Mouse (Mus musculus) lung, adult 2 months (tissue): ENCODE measurements at regions not wholly inside any gene's neighbourhood (a gene's known extent, or its start where the extent isn't known, plus 50 kb on each side); places are given as distances from the start of the nearest gene placed in this dataset.

Experiments used
- DNase-seq: peaks from one replicate; pipeline ENCODE4 v3.0.0; 2022
- H3K4me1 ChIP-seq: fragments of 200-500 bp; 2 replicates; pipeline ENCODE4 v1.6.1; 2011; ENCODE audit warnings: low read length; ENCODE audit not compliant: control insufficient read depth, insufficient read depth
- H3K4me3 ChIP-seq: fragments of 200-500 bp; replicated peaks from 2 replicates; pipeline ENCODE3; 2011; ENCODE audit warnings: low read depth, mild to moderate bottlenecking, control low read depth, low read length; ENCODE audit errors: extremely low read depth
- CTCF ChIP-seq: fragments of 200-500 bp; IDR thresholded peaks from 2 replicates; pipeline ENCODE4 v1.5.1; 2011; ENCODE audit warnings: mild to moderate bottlenecking, low read length, control low read depth; ENCODE audit not compliant: insufficient read depth
- POLR2A ChIP-seq: fragments of 200-500 bp; IDR thresholded peaks from 2 replicates; pipeline ENCODE4 v1.6.1; 2011; ENCODE audit warnings: low read depth, mild to moderate bottlenecking, control low read depth, low read length, borderline replicate concordance; ENCODE audit errors: extremely low read depth
- WGBS: fragments of 180-500 bp; shearing (Covaris S2); methylation state at CpG from one replicate; pipeline ENCODE4 v1.1.7; 2018; 5-methylcytosine and 5-hydroxymethylcytosine counted together

DNA sequence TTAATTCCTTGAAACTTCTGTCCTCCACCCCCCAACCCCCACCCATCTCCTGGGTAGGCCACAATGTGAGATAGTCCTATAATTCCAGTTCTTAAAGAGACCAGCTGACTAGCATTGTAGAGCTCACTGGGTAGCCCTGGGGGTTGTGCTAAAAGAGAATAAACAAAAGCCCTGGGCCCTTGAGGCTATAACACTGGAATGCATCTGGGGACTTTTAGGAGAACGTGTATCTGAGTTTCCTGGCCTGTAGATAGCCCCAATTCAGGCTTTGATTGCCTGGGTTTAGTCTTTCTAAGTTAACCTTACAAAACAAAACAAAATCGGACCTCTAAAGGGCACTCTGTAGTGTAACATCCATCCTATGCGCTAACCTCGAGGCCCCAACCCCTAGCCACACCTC is 234.1 kb upstream of the 4930412O13Rik start:
- no peak overlapping the region for H3K4me3 ChIP-seq
- H3K4me1 ChIP-seq, result no peaks in the 10 kb centered on the region
- WGBS, result 47% methylated on average over 4 of the region's 4 CpGs
- no peak for TF ChIP-seq CTCF
- no peak for TF ChIP-seq POLR2A
- no peak for DNase-seq

DNA sequence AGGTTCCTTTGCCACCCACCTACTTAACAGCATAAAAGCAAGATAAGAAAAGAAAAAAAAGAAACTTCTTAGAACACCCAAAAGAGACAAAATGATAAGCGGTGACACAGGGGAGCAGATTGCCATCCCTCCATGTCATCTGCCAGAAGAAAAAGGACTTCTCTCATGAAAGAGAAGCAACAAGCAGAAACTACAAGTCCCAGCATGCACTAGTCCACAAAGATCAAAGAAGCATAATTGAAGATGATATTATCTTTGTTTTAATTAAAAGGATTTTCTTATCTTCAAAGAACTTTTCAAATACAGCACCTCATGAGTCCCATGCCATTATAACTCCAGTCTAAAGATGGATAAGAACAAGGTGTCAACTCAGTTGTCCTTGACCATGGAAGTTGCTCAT is 231.0 kb upstream of the 4930412O13Rik start:
- H3K4me3 ChIP-seq, result no peak overlapping the region
- DNase-seq, result no peak
- TF ChIP-seq CTCF (no peak), POLR2A (no peak)
- 92% methylated on average over 1 of the region's 1 CpGs for WGBS
- H3K4me1 ChIP-seq, result no peaks in the 10 kb centered on the region

DNA sequence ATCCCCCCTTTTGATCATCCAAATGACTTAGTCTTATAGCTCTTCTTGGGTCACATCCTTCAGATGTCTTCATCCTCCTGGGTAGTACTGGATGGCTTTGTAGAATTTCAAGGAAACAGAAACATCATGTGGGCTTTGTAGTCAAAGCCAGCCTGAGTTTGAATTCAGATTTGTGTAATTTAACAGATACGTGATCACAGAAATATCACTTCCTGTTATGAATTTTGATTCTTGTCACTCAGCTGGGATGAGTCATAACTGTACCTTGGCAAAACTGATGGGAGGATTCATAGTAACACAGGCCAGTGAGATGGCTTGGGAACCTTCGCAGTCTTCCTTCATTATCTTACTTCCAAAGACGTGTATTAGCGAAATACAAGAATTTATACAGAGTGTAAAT is 222.2 kb upstream of the 4930412O13Rik start:
- no peak for TF ChIP-seq POLR2A
- TF ChIP-seq CTCF, result no peak
- no peaks in the 10 kb centered on the region for H3K4me1 ChIP-seq
- no peak for DNase-seq
- WGBS, result 83% methylated on average over 4 of the region's 4 CpGs
- H3K4me3 ChIP-seq, result no peak overlapping the region

DNA sequence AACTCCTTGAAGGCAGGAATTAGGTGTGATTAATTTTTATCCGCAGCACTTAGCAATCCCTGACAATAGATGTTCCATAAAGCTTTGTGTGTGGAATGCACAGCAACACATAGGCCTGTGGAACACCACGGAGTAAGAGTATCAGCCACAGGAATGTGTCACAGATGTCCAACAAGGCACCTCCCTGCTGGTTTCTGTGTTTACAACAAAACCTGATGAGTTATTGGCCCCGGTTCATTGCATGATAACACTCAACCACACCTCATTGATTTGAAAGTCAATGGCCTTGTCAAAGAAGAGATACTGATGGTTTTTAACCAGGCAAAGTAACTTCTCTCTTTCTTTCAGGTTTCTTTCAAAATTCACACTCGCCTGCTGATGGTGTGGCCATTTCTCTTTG is 211.4 kb upstream of the 4930412O13Rik start:
- H3K4me3 ChIP-seq, result no peak overlapping the region
- H3K4me1 ChIP-seq, result no peaks in the 10 kb centered on the region
- TF ChIP-seq CTCF (no peak), POLR2A (no peak)
- WGBS, result 73% methylated on average over 4 of the region's 4 CpGs
- no peak for DNase-seq

DNA sequence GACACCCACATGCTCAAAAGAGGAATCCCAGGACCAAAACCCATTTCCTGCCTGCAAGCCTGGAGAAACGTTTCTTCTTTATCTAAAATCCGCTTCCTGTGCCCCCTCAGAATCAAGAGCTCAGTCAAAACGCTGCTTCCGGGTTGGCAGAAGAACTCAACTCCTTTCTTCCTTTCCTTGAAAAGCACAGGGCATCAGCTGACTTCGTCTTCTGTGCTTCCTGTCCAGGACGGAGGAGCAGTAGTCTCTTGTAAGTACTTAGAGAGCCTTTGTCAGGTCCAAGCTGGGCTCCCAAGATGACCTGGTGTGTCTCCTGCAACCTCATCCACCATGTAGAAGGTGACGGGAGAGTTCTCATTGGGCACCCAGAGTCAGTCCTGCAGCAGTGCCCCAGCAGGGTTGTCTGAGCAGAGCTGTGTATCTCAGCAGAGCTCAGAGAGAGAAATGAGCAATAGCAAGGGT is 199.3 kb upstream of the 4930412O13Rik start:
- 20% methylated on average over 7 of the region's 7 CpGs for WGBS
- Histone ChIP-seq H3K4me1 (peaks cover 3% of the 10 kb centered on the region; the same call in 1 of the 2 replicates), H3K4me3 (no peak overlapping the region)
- no peak for DNase-seq
- TF ChIP-seq CTCF (no peak), POLR2A (no peak)

DNA sequence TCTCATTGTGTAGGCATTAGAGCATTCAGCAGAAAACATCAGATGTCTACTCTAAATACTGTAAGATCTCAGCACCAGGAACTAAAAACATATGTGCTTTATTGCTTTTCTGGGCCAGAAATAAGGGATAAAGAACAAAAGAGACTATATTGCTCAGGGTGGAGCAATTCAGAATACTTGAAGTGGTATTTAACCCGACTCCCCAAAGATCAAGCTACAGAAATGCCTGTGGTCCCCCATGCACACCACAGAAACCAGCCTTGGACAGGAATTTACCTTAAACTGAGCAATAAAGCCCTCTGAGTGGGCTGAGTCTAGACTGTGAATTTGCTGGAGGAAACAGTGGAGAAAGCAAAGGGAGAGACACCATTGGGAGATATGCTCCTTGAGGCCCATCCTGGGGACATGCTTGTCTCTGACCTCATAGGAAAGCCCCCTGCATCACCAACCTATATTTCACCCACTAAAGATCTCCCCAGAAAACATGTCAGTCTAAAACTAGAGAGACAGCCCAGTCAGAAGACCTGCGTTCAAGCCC is 197.3 kb upstream of the 4930412O13Rik start:
- no peak for DNase-seq
- H3K4me1 ChIP-seq, result peaks cover 3% of the 10 kb centered on the region; the same call in 1 of the 2 replicates
- WGBS, result 86% methylated on average over 2 of the region's 2 CpGs
- H3K4me3 ChIP-seq, result no peak overlapping the region
- no peak for TF ChIP-seq POLR2A
- no peak for TF ChIP-seq CTCF

DNA sequence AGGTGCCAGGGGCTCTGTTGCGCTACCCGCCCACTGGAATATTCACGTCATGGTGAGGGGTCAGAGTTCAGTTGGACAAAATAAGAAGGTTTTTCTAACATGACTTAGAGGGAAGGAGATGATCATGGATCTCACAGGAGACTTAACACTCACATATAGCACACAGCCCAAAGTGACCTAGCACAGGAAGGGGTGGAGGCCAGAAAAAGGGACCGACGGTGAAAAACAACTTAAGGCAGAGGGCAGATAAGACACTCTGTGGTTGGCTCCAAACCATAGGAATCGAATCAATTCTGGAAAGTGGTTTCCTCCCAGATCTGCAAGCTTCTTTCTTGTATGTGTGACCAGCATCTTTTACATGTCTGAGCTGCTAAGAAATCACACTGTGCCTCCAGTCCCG is 192.9 kb upstream of the 4930412O13Rik start:
- H3K4me3 ChIP-seq, result no peak overlapping the region
- WGBS, result 63% methylated on average over 7 of the region's 7 CpGs
- H3K4me1 ChIP-seq, result no peaks in the 10 kb centered on the region
- DNase-seq, result no peak
- TF ChIP-seq POLR2A (no peak), CTCF (no peak)

DNA sequence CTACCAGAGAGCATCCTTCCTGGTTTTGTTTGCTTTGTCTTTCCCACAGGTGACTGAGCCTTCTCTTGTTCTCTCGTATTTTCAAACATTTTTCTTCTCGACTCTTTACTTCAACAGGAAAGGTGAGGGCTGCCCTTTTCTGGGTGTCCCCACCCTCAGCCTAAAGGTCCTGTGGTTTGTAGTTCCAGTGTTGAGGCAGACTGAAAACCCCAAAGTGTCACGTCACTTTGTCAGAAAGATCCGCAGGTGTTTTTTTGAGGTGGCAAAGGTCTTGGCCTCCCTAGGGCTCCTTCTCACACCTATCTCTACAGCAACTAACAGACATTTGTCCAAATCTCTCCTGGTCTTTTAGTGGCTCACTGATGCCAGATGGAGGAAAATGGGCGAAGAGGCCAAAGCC is 191.5 kb upstream of the 4930412O13Rik start:
- DNase-seq, result no peak
- no peak overlapping the region for H3K4me3 ChIP-seq
- no peaks in the 10 kb centered on the region for H3K4me1 ChIP-seq
- 68% methylated on average over 5 of the region's 5 CpGs for WGBS
- TF ChIP-seq CTCF (no peak), POLR2A (no peak)

DNA sequence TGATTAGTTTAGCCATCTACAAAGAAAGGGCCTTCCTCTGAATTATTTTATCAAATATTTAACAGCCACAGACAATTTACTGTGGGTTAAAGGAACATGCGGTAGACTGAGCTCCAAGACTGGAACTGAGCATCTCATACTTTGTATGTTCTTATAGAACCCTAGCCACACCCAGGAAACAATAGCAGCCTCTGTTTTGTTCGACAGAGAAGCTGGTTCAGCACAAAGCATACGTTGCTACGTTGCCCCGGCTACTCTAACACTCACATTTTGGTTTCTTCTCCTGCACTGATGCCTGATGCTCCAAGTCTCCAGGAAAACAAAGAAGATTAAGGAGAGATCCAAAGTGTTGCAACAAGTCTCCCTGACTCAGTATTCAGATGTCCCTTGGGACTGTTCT is 189.5 kb upstream of the 4930412O13Rik start:
- Histone ChIP-seq H3K4me3 (no peak overlapping the region), H3K4me1 (no peaks in the 10 kb centered on the region)
- DNase-seq, result no peak
- no peak for TF ChIP-seq POLR2A
- WGBS, result 65% methylated on average over 5 of the region's 5 CpGs

DNA sequence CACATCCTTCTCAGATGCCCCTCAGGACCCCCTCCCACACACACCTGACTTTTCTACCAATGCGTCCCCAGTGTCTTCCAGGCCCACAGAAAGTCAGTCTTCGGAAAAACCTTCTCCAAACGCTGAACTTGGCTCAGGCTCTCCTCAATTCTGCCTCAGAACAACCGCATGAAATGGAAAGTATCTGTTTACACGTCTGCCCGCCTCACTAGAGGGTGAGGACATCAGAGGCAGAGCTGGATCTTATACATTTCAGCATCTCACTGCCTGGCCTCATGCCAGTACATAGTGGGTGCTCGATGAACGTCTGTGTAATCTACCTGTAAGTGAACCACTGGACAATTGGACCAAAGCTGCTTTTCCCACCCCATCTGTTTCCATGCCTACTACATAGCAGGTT is 189.1 kb upstream of the 4930412O13Rik start:
- Histone ChIP-seq H3K4me3 (no peak overlapping the region), H3K4me1 (no peaks in the 10 kb centered on the region)
- no peak for DNase-seq
- TF ChIP-seq POLR2A (no peak), CTCF (no peak)
- 67% methylated on average over 8 of the region's 8 CpGs for WGBS
